Mouse (Mus musculus): Measurements from ENCODE around the gene Tom1l2.

The Tom1l2 gene

GRCm38 (mm10) chr11:60346537-60346936, 6.2 kb downstream of the Tom1l2 start:
- in situ Hi-C loops (cut with MboI): no loop called here

GRCm38 (mm10) chr11:60345868-60346267, 6.8 kb downstream of the Tom1l2 start:
- in situ Hi-C loops (cut with MboI): no loop called here

GRCm38 (mm10) chr11:60339361-60339760, 13.3 kb downstream of the Tom1l2 start:
- in situ Hi-C loops (cut with MboI): no loop called here

DNA sequence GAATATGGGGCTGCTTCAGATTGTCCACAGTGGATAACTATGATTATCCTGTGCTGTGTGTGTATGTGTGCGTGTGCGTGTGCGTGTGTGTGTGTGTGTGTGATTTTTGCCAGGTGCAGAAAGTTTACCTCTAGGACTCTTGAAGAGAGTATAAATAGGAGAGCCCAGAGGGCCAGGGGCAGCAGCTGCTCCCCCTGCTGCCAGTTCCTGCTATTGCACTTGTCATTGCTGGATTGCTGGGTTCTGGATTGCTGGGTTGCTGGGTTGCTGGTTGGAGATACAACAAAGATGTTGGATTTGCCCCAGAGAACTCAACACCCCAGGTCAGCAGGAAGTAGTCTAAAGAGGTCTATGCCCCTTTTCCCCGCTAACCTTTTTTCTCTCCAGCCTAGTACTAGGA, 14.4 kb downstream of the Tom1l2 start:
- in situ Hi-C loops (cut with MboI): no loop called here

GRCm38 (mm10) chr11:60335771-60336170, 16.9 kb downstream of the Tom1l2 start:
- in situ Hi-C loops (cut with MboI): no loop called here

DNA sequence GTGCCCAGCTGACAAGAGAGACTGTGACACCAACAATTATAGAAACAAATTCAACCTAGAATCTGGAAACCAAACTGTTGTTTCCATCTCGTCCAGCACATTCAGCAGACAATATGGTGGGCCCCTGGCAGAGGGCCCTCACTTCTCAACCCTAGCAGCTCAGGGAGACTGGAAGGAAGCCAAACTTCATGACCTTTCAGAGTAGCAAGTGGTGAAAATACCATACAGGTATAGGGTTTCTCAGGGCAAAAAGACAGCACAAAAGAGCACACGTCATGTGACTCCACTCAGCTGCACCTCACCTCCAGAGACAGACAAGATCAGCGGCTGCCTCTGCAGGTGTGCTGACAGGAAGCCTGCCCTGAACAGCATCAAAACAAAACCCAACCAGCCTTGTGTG, 18.6 kb downstream of the Tom1l2 start:
- in situ Hi-C loops (cut with MboI): no loop called here

GRCm38 (mm10) chr11:60333461-60333860, 19.2 kb downstream of the Tom1l2 start:
- in situ Hi-C loops (cut with MboI): no loop called here

DNA sequence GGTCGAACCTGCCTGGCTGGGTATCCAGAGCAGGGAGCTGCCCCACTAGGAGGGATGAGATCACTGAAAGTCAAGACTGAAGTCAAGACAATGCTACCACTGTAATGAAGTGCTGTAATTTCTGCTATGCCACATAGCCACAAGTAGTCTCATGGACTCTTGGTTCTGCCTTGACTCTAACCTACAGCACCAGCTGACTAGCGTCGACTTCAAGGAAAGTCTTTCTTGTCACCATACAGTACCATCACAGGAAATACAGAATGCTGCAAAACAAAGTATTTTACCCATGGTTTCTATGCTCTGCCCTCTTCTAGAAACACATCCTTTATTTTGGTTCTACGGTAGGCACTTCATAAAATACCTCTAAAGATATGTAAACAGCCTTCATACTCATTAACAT, 22.2 kb downstream of the Tom1l2 start:
- in situ Hi-C loops (cut with MboI): no loop called here

DNA sequence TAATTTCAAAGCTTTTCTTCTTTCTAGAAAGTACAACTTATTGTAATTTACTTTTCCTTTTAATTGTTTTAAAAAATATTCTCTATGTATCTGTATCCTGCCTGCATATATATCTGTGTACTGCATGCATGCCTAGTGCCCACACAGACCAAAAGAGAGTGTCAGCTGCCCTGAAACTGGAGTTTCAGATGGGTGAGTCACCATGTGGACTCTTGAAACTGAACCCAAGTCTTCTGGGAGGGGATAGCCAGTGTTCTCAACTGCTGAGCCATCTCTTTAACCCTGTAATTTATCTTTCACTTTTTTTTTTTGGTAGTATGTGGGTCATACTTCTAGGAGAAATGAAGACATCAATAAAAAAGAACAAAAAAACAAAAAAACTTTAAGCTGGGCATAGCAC, 29.0 kb downstream of the Tom1l2 start:
- in situ Hi-C loops (cut with MboI): no loop called here

DNA sequence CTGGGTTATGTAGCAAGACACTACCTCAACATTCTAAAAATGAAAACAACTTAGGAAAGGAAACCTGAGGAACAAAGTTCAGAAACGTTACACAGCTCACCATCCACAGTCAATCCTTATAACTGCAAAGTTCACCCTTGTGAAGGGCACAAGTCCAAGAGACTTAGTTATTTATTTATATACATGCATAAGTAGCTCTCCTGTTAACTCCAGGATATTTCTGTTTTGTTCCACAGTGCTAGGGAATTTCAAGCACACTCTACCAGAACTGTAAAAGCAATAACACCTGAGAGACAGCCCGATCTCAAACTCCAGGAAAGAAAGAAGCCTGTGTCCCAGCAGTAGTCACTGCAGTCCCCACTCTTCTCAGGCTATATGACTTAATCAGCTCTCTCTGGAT, 31.3 kb downstream of the Tom1l2 start:
- in situ Hi-C loops (cut with MboI): no loop called here

GRCm38 (mm10) chr11:60320426-60321037, 32.2 kb downstream of the Tom1l2 start:
- in situ Hi-C loops (cut with MboI): no loop called here

DNA sequence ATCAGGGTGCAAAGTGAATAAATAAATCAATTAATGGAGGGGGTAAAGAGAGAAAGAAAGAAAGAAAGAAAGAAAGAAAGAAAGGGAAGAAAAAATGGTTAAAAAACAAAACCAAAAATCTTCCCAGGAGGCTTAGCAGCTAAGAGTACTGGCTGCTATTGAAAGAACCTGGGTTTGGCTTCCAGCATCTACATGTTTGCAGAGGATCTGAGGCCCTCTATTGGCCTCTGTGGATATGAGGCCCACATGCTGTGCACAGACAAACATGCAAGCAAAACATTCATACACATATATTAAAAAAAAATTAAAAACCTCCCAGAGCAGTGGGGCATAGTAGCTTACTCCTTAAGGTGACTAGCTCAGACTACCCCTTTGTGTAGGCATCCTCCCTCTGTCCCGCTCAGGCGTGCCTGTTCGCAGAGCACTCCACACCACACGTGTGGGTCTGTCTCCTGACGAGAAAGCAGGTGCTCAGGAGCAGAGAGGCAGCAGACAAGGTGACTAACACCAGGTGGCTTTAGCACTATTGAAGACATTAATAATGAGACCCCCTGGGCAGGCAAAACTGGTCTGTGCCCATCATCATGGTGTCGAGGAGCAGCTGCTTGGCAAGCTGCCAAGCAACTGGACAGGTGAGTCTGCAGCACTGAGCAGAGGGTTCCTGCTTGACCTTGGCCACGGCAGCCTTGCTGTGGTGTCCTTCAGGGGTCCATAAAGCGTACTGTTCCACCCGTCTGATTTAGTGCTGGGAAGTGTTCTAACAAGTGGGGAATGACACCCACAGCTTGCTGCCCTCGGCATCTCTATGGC, 33.2 kb downstream of the Tom1l2 start:
- in situ Hi-C loops (cut with MboI): no loop called here

DNA sequence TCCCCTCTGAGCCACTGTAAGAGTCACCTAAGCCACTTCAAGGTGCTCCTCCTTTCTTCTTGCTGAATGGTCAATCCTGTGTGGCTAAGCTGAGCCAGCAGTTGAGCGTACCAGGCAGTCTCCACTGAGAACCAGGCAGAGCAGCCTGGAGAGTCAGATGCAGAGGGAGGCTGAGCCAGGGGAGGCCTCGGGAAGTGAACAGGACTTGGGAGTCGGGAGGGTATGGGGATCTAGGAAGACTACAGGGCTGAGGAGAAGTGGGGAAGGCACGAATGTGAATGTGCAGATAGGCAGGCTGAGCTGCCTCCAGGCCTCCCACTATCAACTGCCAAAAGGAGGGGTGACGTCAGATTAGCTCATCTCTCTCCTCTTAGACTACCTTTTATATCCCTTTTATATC, 34.0 kb downstream of the Tom1l2 start:
- in situ Hi-C loops (cut with MboI): no loop called here

GRCm38 (mm10) chr11:60317376-60318102, 35.2 kb downstream of the Tom1l2 start:
- in situ Hi-C loops (cut with MboI): no loop called here

- in situ Hi-C loops (cut with MboI): no loop called here
Observed at GRCm38 (mm10) chr11:60316883-60317282, 35.8 kb downstream of the Tom1l2 start.

- in situ Hi-C loops (cut with MboI): no loop called here
Observed at GRCm38 (mm10) chr11:60316250-60316649, 36.5 kb downstream of the Tom1l2 start.

GRCm38 (mm10) chr11:60311025-60311854, 41.5 kb downstream of the Tom1l2 start:
- in situ Hi-C loops (cut with MboI): no loop called here

DNA sequence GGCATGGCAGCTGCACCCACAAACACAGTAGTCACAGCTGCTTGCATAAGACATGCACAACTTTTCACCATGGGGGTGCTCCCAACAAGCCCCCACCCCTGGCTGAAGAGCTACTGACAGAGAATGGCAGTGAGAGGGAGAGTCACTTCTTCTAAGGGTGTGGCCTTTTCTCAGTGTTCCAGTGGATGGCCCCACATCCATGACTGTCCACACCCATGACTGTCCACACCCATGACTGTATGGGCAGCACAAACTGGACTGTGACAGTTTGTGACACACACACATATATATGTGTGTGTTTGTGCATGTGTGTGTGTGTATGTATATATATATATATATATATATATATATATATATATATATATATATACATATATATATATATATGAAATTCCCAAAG, 42.8 kb downstream of the Tom1l2 start:
- in situ Hi-C loops (cut with MboI): no loop called here

GRCm38 (mm10) chr11:60308506-60309116, 44.1 kb downstream of the Tom1l2 start:
- in situ Hi-C loops (cut with MboI): no loop called here

- in situ Hi-C loops (cut with MboI): no loop called here
Observed at GRCm38 (mm10) chr11:60308061-60308460, 44.6 kb downstream of the Tom1l2 start.

- in situ Hi-C loops (cut with MboI): no loop called here
Observed at GRCm38 (mm10) chr11:60307375-60307825, 45.3 kb downstream of the Tom1l2 start.

All from mature B cell (primary cell).